In genomic region chr13:99353490-99353851, GRCm38 (mm10) we compare ENCODE assay signal across 8 mouse cellular contexts. TPM values are rescaled to one million over a fixed set of nuclear protein-coding genes. Genes with fewer than 3 reads are reported as not detected.
A peak's percentile ranks its signal among the peaks of the same experiment; 100 is the strongest.
DNase-seq lines count a peak whose midpoint lies in the region; ATAC-seq and TF ChIP-seq lines count a peak whose summit lies in the region.

No protein-coding gene starts in this region.

- H3K9me3 ChIP-seq in kidney, postnatal 0 days (replicated peaks; ENCODE audit: low read length), result no peaks in the 10 kb centered on the region
- no peaks in the 10 kb centered on the region for H3K9me3 ChIP-seq in embryonic facial prominence, embryonic 12.5 days
- H3K9me3 ChIP-seq in intestine, embryonic 15.5 days, result no peaks in the 10 kb centered on the region
- no peaks in the 10 kb centered on the region for H3K9me3 ChIP-seq in midbrain, postnatal 0 days (ENCODE audit: low read length)

- H3K4me1 ChIP-seq in kidney, postnatal 0 days (replicated peaks; ENCODE audit: insufficient read depth, low read length), result no peaks in the 10 kb centered on the region
- H3K4me1 ChIP-seq in embryonic facial prominence, embryonic 12.5 days, result no peaks in the 10 kb centered on the region
- peaks cover 3% of the 10 kb centered on the region; the same call in 1 of the 2 replicates for H3K4me1 ChIP-seq in intestine, embryonic 15.5 days (replicated peaks)
- H3K4me1 ChIP-seq in midbrain, postnatal 0 days (ENCODE audit: insufficient read depth, low read length), result no peaks in the 10 kb centered on the region

- ATAC-seq in kidney, postnatal 0 days (replicated peaks; ENCODE audit: low FRiP score, low read depth), result peak; percentile 14; the same call in 1 of the 2 replicates
- no peak for ATAC-seq in embryonic facial prominence, embryonic 12.5 days (ENCODE audit: insufficient number of reproducible peaks, insufficient read depth, low FRiP score, low TSS enrichment)
- ATAC-seq in intestine, embryonic 15.5 days, result peak; percentile 29
- no peak; the same call in none of the 2 replicates for ATAC-seq in midbrain, postnatal 0 days (ENCODE audit: low FRiP score)

- H3K4me2 ChIP-seq in kidney, postnatal 0 days (ENCODE audit: low read length), result peak overlapping the region; percentile 69
- peak overlapping the region; percentile 60 for H3K4me2 ChIP-seq in embryonic facial prominence, embryonic 12.5 days (replicated peaks)
- peak overlapping the region; percentile 75 for H3K4me2 ChIP-seq in intestine, embryonic 15.5 days (replicated peaks)
- H3K4me2 ChIP-seq in midbrain, postnatal 0 days (ENCODE audit: low read depth, low read length, poor library complexity, severe bottlenecking), result peak overlapping the region; percentile 62

- TF ChIP-seq CTCF in kidney, postnatal 0 days (IDR thresholded peaks at IDR 0.05; ENCODE audit: low read depth), result no peak
- no peak for TF ChIP-seq CTCF in midbrain, postnatal 0 days (IDR thresholded peaks at IDR 0.05)

- H3K9ac ChIP-seq in kidney, postnatal 0 days (ENCODE audit: low read depth, low read length), result peak overlapping the region; percentile 62
- peak overlapping the region; percentile 52 for H3K9ac ChIP-seq in embryonic facial prominence, embryonic 12.5 days
- peak overlapping the region; percentile 54 for H3K9ac ChIP-seq in intestine, embryonic 15.5 days
- peak overlapping the region; percentile 26; the same call in 1 of the 2 replicates for H3K9ac ChIP-seq in midbrain, postnatal 0 days (replicated peaks; ENCODE audit: low read length, poor library complexity, severe bottlenecking)

- WGBS in kidney, postnatal 0 days, result 8% methylated on average over 7 of the region's 7 CpGs
- WGBS in embryonic facial prominence, embryonic 12.5 days, result 14% methylated on average over 7 of the region's 7 CpGs
- 12% methylated on average over 7 of the region's 7 CpGs for WGBS in intestine, embryonic 15.5 days
- 2% methylated on average over 7 of the region's 7 CpGs for WGBS in midbrain, postnatal 0 days

- no peak for DNase-seq in kidney, postnatal 0 days (ENCODE audit: low spot score)
- DNase-seq in kidney, postnatal 14 days, result no peak
- no peak for DNase-seq in midbrain, postnatal 0 days (ENCODE audit: low spot score)
- DNase-seq in layer of hippocampus, postnatal 25 days (ENCODE audit: extremely low spot score in 1 of 2, low spot score in 1 of 2), result no peak
- no peak for DNase-seq in kidney, postnatal 10 days
- no peak for DNase-seq in thymus, postnatal 25 days

- H3K27me3 ChIP-seq in kidney, postnatal 0 days (ENCODE audit: insufficient read depth, low read length), result no peaks in the 10 kb centered on the region
- H3K27me3 ChIP-seq in embryonic facial prominence, embryonic 12.5 days, result no peaks in the 10 kb centered on the region
- no peaks in the 10 kb centered on the region for H3K27me3 ChIP-seq in intestine, embryonic 15.5 days (replicated peaks)
- H3K27me3 ChIP-seq in midbrain, postnatal 0 days (ENCODE audit: insufficient read depth, low read length), result no peaks in the 10 kb centered on the region

- H3K4me3 ChIP-seq in kidney, postnatal 0 days (replicated peaks; ENCODE audit: low read depth, low read length), result peak overlapping the region; percentile 36
- H3K4me3 ChIP-seq in embryonic facial prominence, embryonic 12.5 days, result peak overlapping the region; percentile 39
- H3K4me3 ChIP-seq in intestine, embryonic 15.5 days (replicated peaks), result peak overlapping the region; percentile 44
- peak overlapping the region; percentile 41 for H3K4me3 ChIP-seq in midbrain, postnatal 0 days (ENCODE audit: low read depth, low read length)

- peak overlapping the region; percentile 74 for H3K27ac ChIP-seq in kidney, postnatal 0 days
- peak overlapping the region; percentile 76 for H3K27ac ChIP-seq in embryonic facial prominence, embryonic 12.5 days
- H3K27ac ChIP-seq in intestine, embryonic 15.5 days, result peak overlapping the region; percentile 89
- H3K27ac ChIP-seq in midbrain, postnatal 0 days (ENCODE audit: low read depth, low read length), result peak overlapping the region; percentile 67

- peaks cover 10% of the 10 kb centered on the region for H3K36me3 ChIP-seq in kidney, postnatal 0 days (ENCODE audit: insufficient read depth, low read length)
- peaks cover 15% of the 10 kb centered on the region for H3K36me3 ChIP-seq in embryonic facial prominence, embryonic 12.5 days
- peaks cover 2% of the 10 kb centered on the region; the same call in 1 of the 2 replicates for H3K36me3 ChIP-seq in intestine, embryonic 15.5 days
- peaks cover 8% of the 10 kb centered on the region for H3K36me3 ChIP-seq in midbrain, postnatal 0 days (ENCODE audit: insufficient read depth, low read length)

RNA-seq across cellular contexts. Expression of gene Mrps27, which starts 8.9 kb away (rescaled TPM):
- 50.7 and 55.2 TPM in 2 replicates for polyA plus RNA-seq in kidney, postnatal 0 days (2015; fragmentation: Nextera tagmentation; extraction: Ambion mirVana)
- 63.2 and 64.2 TPM in 2 replicates for polyA plus RNA-seq in embryonic facial prominence, embryonic 12.5 days (2016; fragmentation: Nextera tagmentation; extraction: Ambion mirVana)
- polyA plus RNA-seq in intestine, embryonic 15.5 days (2015; fragmentation: Nextera tagmentation; extraction: Ambion mirVana), result 71.4 and 72.2 TPM in 2 replicates
- total RNA-seq in midbrain, postnatal 0 days (2014; rRNA removed), result 19.6 and 21.9 TPM in 2 replicates
- 37.4 and 38.7 TPM in 2 replicates for polyA plus RNA-seq in midbrain, postnatal 0 days (2015; fragmentation: Nextera tagmentation; extraction: Ambion mirVana)
- total RNA-seq in layer of hippocampus, postnatal 25 days (2021), result 10 to 100 TPM; 26.5 to 28.4 TPM

RNA-seq across cellular contexts. Expression of gene Ptcd2, which starts 9.0 kb away (rescaled TPM):
- 52.5 and 54.0 TPM in 2 replicates for polyA plus RNA-seq in kidney, postnatal 0 days (2015; fragmentation: Nextera tagmentation; extraction: Ambion mirVana)
- 46.4 and 47.9 TPM in 2 replicates for polyA plus RNA-seq in embryonic facial prominence, embryonic 12.5 days (2016; fragmentation: Nextera tagmentation; extraction: Ambion mirVana)
- 54.8 and 62.3 TPM in 2 replicates for polyA plus RNA-seq in intestine, embryonic 15.5 days (2015; fragmentation: Nextera tagmentation; extraction: Ambion mirVana)
- total RNA-seq in midbrain, postnatal 0 days (2014; rRNA removed), result 41.8 and 48.9 TPM in 2 replicates
- polyA plus RNA-seq in midbrain, postnatal 0 days (2015; fragmentation: Nextera tagmentation; extraction: Ambion mirVana), result 51.5 and 52.8 TPM in 2 replicates
- total RNA-seq in layer of hippocampus, postnatal 25 days (2021), result 10 to 100 TPM; 28.2 to 33.0 TPM

Comparison
In these comparisons a context has a peak if more than half of its experiments do, and no peak if none do; other contexts are left out.
1. ATAC-seq: peak in kidney, postnatal 0 days (single experiment) and intestine, embryonic 15.5 days (single experiment); none in embryonic facial prominence, embryonic 12.5 days (single experiment) and midbrain, postnatal 0 days (single experiment).
2. Peak in every context shown above with its lines, with median percentiles within 50 percentile points of each other: H3K27ac ChIP-seq, H3K4me2 ChIP-seq, H3K4me3 ChIP-seq and H3K9ac ChIP-seq.